Mouse (Mus musculus) adrenal gland, postnatal 14 days (tissue): ENCODE data around the gene Rsph14. TPM values are rescaled to one million over a fixed set of nuclear protein-coding genes. Genes with fewer than 3 reads are reported as not detected.
A peak's percentile ranks its signal among the peaks of the same experiment; 100 is the strongest.

Experiments
- DNase-seq: peaks from one replicate; pipeline ENCODE4 v3.0.0; 2021; ENCODE audit warnings: mixed read lengths
- total RNA-seq: library from RNA; stranded (reverse); gene quantifications from 2 replicates; pipeline ENCODE4 v1.2.3, GENCODE M21; 2021

The Rsph14 gene
- total RNA-seq, 1 experiment from 2014 or later = 0.52 TPM

GRCm38 (mm10) chr10:74932487-74932886, 99.9 kb downstream of the Rsph14 start:
- no peak for DNase-seq

DNA sequence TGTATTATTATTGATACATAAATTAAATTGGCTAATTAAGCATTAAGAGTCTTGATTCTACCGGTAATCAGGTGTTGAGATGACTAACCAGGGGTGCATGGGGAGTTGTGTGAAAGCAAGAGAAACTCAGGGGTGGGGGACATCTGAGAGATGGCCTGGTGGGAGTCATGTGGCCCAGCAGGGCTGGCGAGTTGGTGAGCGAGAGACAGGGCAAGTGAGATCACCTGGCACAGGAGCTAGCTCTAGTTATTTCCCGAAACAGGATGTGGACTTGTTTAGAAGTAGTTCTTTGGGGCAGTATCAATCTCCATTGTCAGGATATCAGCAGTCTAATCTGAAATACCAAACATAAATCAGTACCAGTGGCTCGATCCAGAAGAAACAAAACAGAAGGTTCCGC, 100.8 kb downstream of the Rsph14 start:
- DNase-seq = no peak

- DNase-seq = no peak
Measured at GRCm38 (mm10) chr10:74930541-74930940, 101.8 kb downstream of the Rsph14 start.

GRCm38 (mm10) chr10:74929578-74929977, 102.8 kb downstream of the Rsph14 start:
- no peak for DNase-seq

GRCm38 (mm10) chr10:74928276-74928675, 104.1 kb downstream of the Rsph14 start:
- no peak for DNase-seq

- DNase-seq = peak; percentile 78
Measured at GRCm38 (mm10) chr10:74925324-74925723, 107.1 kb downstream of the Rsph14 start.

DNA sequence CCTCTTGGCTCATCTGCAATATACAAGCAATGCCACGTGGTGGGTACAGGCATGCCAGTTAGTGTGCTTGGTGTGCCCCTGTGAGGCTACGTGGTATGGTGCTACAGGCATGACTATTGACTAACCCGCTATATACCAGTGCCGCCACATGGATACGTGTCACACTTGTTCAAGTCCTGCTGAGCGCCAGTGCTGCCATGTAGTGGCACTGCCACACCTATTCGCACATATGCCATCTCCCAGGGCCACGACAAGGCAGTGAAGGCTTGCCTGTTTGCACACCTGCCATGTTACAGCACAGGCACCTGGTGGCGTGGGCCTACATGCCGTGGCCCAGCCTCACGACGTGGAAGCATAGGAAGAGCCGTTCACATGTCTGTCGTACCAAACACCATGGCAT, 108.1 kb downstream of the Rsph14 start:
- no peak for DNase-seq

- peak; percentile 79 for DNase-seq
Measured at GRCm38 (mm10) chr10:74922763-74923162, 109.6 kb downstream of the Rsph14 start.

DNA sequence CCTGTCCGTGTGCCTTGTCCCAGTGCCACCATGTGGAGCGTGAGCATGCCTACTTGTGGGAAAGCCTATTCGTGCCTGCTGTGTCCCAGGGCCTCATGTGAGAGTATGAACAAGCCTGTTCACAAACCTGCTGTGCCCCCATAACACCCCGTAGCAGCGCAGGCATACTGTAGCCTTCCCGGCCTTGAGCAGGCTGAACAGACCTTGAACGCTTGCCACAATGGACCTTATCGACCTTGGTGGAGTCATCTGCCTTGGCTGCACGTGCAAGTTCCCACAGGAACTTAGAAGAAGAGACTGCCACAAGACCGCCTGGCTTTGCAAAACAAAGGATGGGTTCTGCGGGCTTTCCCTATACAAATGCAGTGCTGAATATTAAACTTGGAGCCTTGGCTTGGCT, 110.8 kb downstream of the Rsph14 start:
- peak; percentile 76 for DNase-seq

DNA sequence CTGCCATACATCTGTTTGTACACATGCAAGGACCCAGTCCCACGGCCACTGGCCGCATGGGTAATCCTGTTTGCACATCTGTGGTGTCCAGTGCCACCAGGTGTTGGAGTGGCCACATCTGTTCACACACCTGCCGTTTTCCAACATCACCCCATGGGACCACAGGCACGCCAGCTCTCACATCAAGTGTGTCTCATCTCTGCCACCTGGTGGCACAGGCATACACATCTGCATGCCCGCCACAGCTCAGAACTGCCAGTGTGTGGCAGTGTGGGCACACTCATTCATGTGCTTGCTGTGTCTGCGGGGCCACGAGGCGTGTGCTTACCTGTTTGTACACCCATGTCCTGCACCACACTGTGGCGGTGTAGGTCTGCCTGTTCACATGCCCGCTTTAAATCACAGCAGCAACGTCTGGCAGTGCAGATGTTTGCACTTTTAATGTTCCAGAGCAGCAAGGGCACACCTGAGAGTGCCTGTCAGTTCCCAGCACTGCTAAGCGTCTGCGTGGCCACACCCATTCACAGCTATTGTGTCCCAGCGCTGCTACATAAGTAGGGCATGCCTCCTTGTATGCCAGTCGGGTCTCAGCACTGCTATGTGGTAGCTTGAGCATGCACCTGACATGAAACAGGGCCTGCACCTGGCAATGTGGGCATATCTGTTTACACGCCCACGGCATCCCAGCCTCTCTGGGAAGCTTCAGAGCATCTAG, 111.4 kb downstream of the Rsph14 start:
- peak; percentile 71 for DNase-seq

GRCm38 (mm10) chr10:74919277-74919676, 113.1 kb downstream of the Rsph14 start:
- DNase-seq = no peak

GRCm38 (mm10) chr10:74908431-74908830, 124.0 kb downstream of the Rsph14 start:
- DNase-seq = no peak

Other genes starting within 250 kb of the Rsph14 start
- gene Gnaz, start 65.4 kb downstream of the Rsph14 start, total RNA-seq = 2.5 and 3.2 TPM in 2 replicates
- 9.7 and 13.7 TPM in 2 replicates for gene Rab36, start 4.5 kb upstream of the Rsph14 start, total RNA-seq
- 26.3 and 27.1 TPM in 2 replicates for gene Bcr, start 28.0 kb upstream of the Rsph14 start, total RNA-seq
- gene Specc1l, start 179.5 kb upstream of the Rsph14 start, total RNA-seq = 43.6 and 50.7 TPM in 2 replicates